13 mouse cellular contexts compared by ENCODE assay signal in genomic region chr10:16996820-16997466, GRCm38 (mm10).
DNase-seq lines count a peak whose midpoint lies in the region; TF ChIP-seq lines count a peak whose summit lies in the region.
"Had no signal": no experiment of that assay in that cellular context is flagged by ENCODE, and none has a peak within 500 bp of the region (broad histone marks: within the 10 kb centered on the region; RNA-seq: fewer than 3 reads in every experiment).

No protein-coding gene starts in this region.

- 77% methylated on average over 6 of the region's 6 CpGs for WGBS in heart, embryonic 10.5 days
- 61% methylated on average over 6 of the region's 6 CpGs for WGBS in lung, adult 2 months
- 91% methylated on average over 6 of the region's 6 CpGs for WGBS in cerebellum, adult 2 months

- no peaks in the 10 kb centered on the region for H3K27me3 ChIP-seq in heart, embryonic 10.5 days (ENCODE audit: insufficient read depth, poor library complexity, severe bottlenecking)
- no peaks in the 10 kb centered on the region for H3K27me3 ChIP-seq in cerebellum, adult 2 months (ENCODE audit: control insufficient read depth, insufficient read depth, low read length)
- H3K27me3 ChIP-seq: hindbrain, embryonic 12.5 days; neural tube, embryonic 13.5 days had no signal

- H3K9me3 ChIP-seq in heart, embryonic 10.5 days, result no peaks in the 10 kb centered on the region
- H3K9me3 ChIP-seq: hindbrain, embryonic 12.5 days; neural tube, embryonic 13.5 days had no signal

- DNase-seq in heart, adult 11 months, result peak; percentile 94
- DNase-seq in heart, embryonic 10.5 days (ENCODE audit: low spot score), result no peak
- DNase-seq in lung, adult 18-20 months, result peak; percentile 15 to 59
- no peak for DNase-seq in lung, adult 2 months
- peak; percentile 8 for DNase-seq in lung, postnatal 10 days
- no peak for DNase-seq in adipocyte (ENCODE audit: low spot score)
- DNase-seq in frontal cortex, postnatal 10 days (ENCODE audit: low spot score in 2 of 2), result no peak
- DNase-seq in cerebellum, adult 2 months, result no peak
- DNase-seq: adrenal gland, postnatal 25 days; right cerebral cortex, postnatal 4 days had no signal

- H3K27ac ChIP-seq in heart, embryonic 10.5 days, result no peak overlapping the region
- H3K27ac ChIP-seq in cerebellum, adult 2 months (ENCODE audit: insufficient read depth, low read length), result no peak overlapping the region
- H3K27ac ChIP-seq: hindbrain, embryonic 12.5 days; kidney, postnatal 0 days; neural tube, embryonic 13.5 days had no signal

- H3K4me3 ChIP-seq in heart, embryonic 10.5 days, result no peak overlapping the region
- H3K4me3 ChIP-seq in lung, adult 2 months (replicated peaks; ENCODE audit: extremely low read depth, low read depth, low read length), result no peak overlapping the region
- H3K4me3 ChIP-seq in cerebellum, adult 2 months (replicated peaks; ENCODE audit: insufficient read depth, low read depth, low read length), result no peak overlapping the region
- H3K4me3 ChIP-seq: hindbrain, embryonic 12.5 days; neural tube, embryonic 13.5 days had no signal

- no peaks in the 10 kb centered on the region for H3K36me3 ChIP-seq in heart, embryonic 10.5 days
- H3K36me3 ChIP-seq: hindbrain, embryonic 12.5 days; neural tube, embryonic 13.5 days had no signal

- no peaks in the 10 kb centered on the region for H3K4me1 ChIP-seq in heart, embryonic 10.5 days
- peaks cover 3% of the 10 kb centered on the region; the same call in 1 of the 2 replicates for H3K4me1 ChIP-seq in lung, adult 2 months (ENCODE audit: control insufficient read depth, insufficient read depth, low read length)
- H3K4me1 ChIP-seq in cerebellum, adult 2 months (ENCODE audit: control insufficient read depth, insufficient read depth, low read length), result no peaks in the 10 kb centered on the region; the same call in 1 of the 2 replicates
- H3K4me1 ChIP-seq: hindbrain, embryonic 12.5 days; neural tube, embryonic 13.5 days had no signal

- no peak for TF ChIP-seq POLR2A in lung, adult 2 months (IDR thresholded peaks at IDR 0.05; ENCODE audit: borderline replicate concordance, extremely low read depth, low read depth, low read length)
- no peak for TF ChIP-seq POLR2A in cerebellum, adult 2 months (IDR thresholded peaks at IDR 0.05; ENCODE audit: borderline replicate concordance, insufficient read depth, low read length)

- TF ChIP-seq CTCF in lung, adult 2 months (IDR thresholded peaks at IDR 0.05; ENCODE audit: insufficient read depth, low read length), result no peak
- no peak for TF ChIP-seq CTCF in cerebellum, adult 2 months (IDR thresholded peaks at IDR 0.05; ENCODE audit: borderline replicate concordance, insufficient read depth, low read depth, low read length)

Comparison
In these comparisons a context has a peak if more than half of its experiments do, and no peak if none do; other contexts are left out.
1. DNase-seq: peak in heart, adult 11 months (single experiment), lung, adult 18-20 months (2 of 2) and lung, postnatal 10 days (single experiment); none in heart, embryonic 10.5 days (single experiment), lung, adult 2 months (single experiment), adipocyte (single experiment), frontal cortex, postnatal 10 days (0 of 2) and cerebellum, adult 2 months (0 of 2).